21 mouse cellular contexts compared by ENCODE assay signal in the genomic region with DNA sequence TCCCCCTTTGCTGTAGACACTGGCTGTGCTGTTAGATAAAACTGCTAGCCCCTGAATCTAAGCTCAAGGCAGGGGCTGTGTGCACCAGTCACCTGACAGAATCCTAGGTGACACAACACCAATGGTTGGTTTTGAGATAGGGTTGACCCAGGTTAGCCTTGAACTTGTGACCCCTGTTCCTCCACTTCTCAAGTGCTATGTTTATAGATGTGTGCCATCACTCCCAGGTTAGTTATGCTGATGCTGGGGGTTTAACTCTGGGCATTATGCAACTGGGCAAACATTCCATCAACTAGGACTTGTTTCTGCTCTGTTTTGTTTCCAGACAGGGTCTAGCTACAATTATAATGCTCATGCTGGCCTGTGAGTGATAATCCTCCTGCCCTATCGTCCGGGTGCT. TPM values are rescaled to one million over a fixed set of nuclear protein-coding genes. Genes with fewer than 3 reads are reported as not detected.
"Had no signal": no experiment of that assay in that cellular context is flagged by ENCODE, and none has a peak within 500 bp of the region (broad histone marks: within the 10 kb centered on the region; RNA-seq: fewer than 3 reads in every experiment).

No protein-coding gene starts in this region.

- H3K9me3 ChIP-seq: intestine, embryonic 15.5 days; limb, embryonic 12.5 days; limb, embryonic 15.5 days; midbrain, embryonic 12.5 days; neural tube, embryonic 13.5 days; stomach, embryonic 15.5 days had no signal

- H3K4me2 ChIP-seq: intestine, embryonic 15.5 days; limb, embryonic 12.5 days; limb, embryonic 15.5 days; lung, embryonic 14.5 days; midbrain, embryonic 12.5 days; neural tube, embryonic 13.5 days; stomach, embryonic 15.5 days had no signal

- H3K27ac ChIP-seq: intestine, embryonic 15.5 days; limb, embryonic 12.5 days; limb, embryonic 15.5 days; macrophage; midbrain, embryonic 12.5 days; neural tube, embryonic 13.5 days; stomach, embryonic 15.5 days had no signal

- H3K4me3 ChIP-seq: intestine, embryonic 15.5 days; limb, embryonic 12.5 days; limb, embryonic 15.5 days; midbrain, embryonic 12.5 days; myocyte; neural tube, embryonic 13.5 days; stomach, embryonic 15.5 days had no signal

- DNase-seq: kidney, adult 11 months; kidney, adult 9 months; kidney, postnatal 14 days; kidney, postnatal 4 days; left cerebral cortex, postnatal 4 days; lung, embryonic 14.5 days; retina, postnatal 1 day; right cerebral cortex, postnatal 25 days; spleen, adult 18-20 months; thymus, postnatal 25 days had no signal

- H3K27me3 ChIP-seq: intestine, embryonic 15.5 days; limb, embryonic 12.5 days; limb, embryonic 15.5 days; midbrain, embryonic 12.5 days; neural tube, embryonic 13.5 days; stomach, embryonic 15.5 days had no signal

- H3K4me1 ChIP-seq: intestine, embryonic 15.5 days; limb, embryonic 12.5 days; limb, embryonic 15.5 days; midbrain, embryonic 12.5 days; neural tube, embryonic 13.5 days; stomach, embryonic 15.5 days had no signal

- ATAC-seq: intestine, embryonic 15.5 days; lung, postnatal 0 days; midbrain, embryonic 16.5 days had no signal

- H3K9ac ChIP-seq: intestine, embryonic 15.5 days; limb, embryonic 12.5 days; limb, embryonic 15.5 days; lung, embryonic 14.5 days; midbrain, embryonic 12.5 days; neural tube, embryonic 13.5 days; stomach, embryonic 15.5 days had no signal

RNA-seq across cellular contexts. Expression of gene Serpind1, which starts 44.1 kb away (rescaled TPM):
- total RNA-seq: megakaryocyte, adult 5-6 weeks had no signal
- polyA plus RNA-seq: macrophage had no signal
